Mouse (Mus musculus): ENCODE data around the gene Dap. TPM values are rescaled to one million over a fixed set of nuclear protein-coding genes. Genes with fewer than 3 reads are reported as not detected.

The Dap gene
- polyA plus RNA-seq, 1 experiment from 2014 or later = 21.9 TPM

- no peak overlapping the region for H3K4me2 ChIP-seq (ENCODE audit: low read length)
- no peak overlapping the region for H3K27ac ChIP-seq (ENCODE audit: low read length)
- WGBS = 80% methylated on average over 2 of the region's 2 CpGs
- no peak for ATAC-seq
- no peak overlapping the region for H3K9ac ChIP-seq (ENCODE audit: low read depth, low read length)
- H3K27me3 ChIP-seq (ENCODE audit: control insufficient read depth, insufficient read depth, low read depth, low read length) = no peaks in the 10 kb centered on the region
- H3K9me3 ChIP-seq (replicated peaks; ENCODE audit: control insufficient read depth, low read length, poor library complexity, severe bottlenecking) = no peaks in the 10 kb centered on the region; the same call in 1 of the 2 replicates
- H3K4me1 ChIP-seq (ENCODE audit: control insufficient read depth, insufficient read depth, low read length) = no peaks in the 10 kb centered on the region
- H3K4me3 ChIP-seq (ENCODE audit: low read depth, low read length) = no peak overlapping the region
- no peaks in the 10 kb centered on the region for H3K36me3 ChIP-seq (ENCODE audit: control insufficient read depth, insufficient read depth, low read length)
Measured at GRCm38 (mm10) chr15:31312001-31312400, 87.9 kb downstream of the Dap start.

- WGBS = 4% methylated on average over 5 of the region's 5 CpGs
Measured at GRCm38 (mm10) chr15:31315630-31316231, 91.6 kb downstream of the Dap start.

GRCm38 (mm10) chr15:31317056-31317805, 93.1 kb downstream of the Dap start:
- Histone ChIP-seq H3K4me1 (ENCODE audit: control insufficient read depth, insufficient read depth, low read length) (no peaks in the 10 kb centered on the region), H3K9me3 (replicated peaks; ENCODE audit: control insufficient read depth, low read length, poor library complexity, severe bottlenecking) (no peaks in the 10 kb centered on the region), H3K27me3 (ENCODE audit: control insufficient read depth, insufficient read depth, low read depth, low read length) (no peaks in the 10 kb centered on the region), H3K4me2 (ENCODE audit: low read length) (no peak overlapping the region), H3K4me3 (ENCODE audit: low read depth, low read length) (no peak overlapping the region), H3K9ac (ENCODE audit: low read depth, low read length) (no peak overlapping the region), H3K27ac (ENCODE audit: low read length) (no peak overlapping the region), H3K36me3 (ENCODE audit: control insufficient read depth, insufficient read depth, low read length) (no peaks in the 10 kb centered on the region)
- 79% methylated on average over 3 of the region's 3 CpGs for WGBS
- ATAC-seq = no peak

More at GRCm38 (mm10) chr15:31315630-31316231, 91.6 kb downstream of the Dap start:
- H3K27me3 ChIP-seq (ENCODE audit: control insufficient read depth, insufficient read depth, low read depth, low read length) = no peaks in the 10 kb centered on the region
- H3K27ac ChIP-seq (ENCODE audit: low read length) = no peak overlapping the region
- peak; percentile 84 for ATAC-seq
- H3K9ac ChIP-seq (ENCODE audit: low read depth, low read length) = no peak overlapping the region
- no peak overlapping the region for H3K4me3 ChIP-seq (ENCODE audit: low read depth, low read length)
- no peaks in the 10 kb centered on the region for H3K4me1 ChIP-seq (ENCODE audit: control insufficient read depth, insufficient read depth, low read length)
- H3K4me2 ChIP-seq (ENCODE audit: low read length) = no peak overlapping the region
- H3K36me3 ChIP-seq (ENCODE audit: control insufficient read depth, insufficient read depth, low read length) = no peaks in the 10 kb centered on the region
- no peaks in the 10 kb centered on the region for H3K9me3 ChIP-seq (replicated peaks; ENCODE audit: control insufficient read depth, low read length, poor library complexity, severe bottlenecking)

GRCm38 (mm10) chr15:31318158-31318955, 94.2 kb downstream of the Dap start:
- Histone ChIP-seq H3K36me3 (ENCODE audit: control insufficient read depth, insufficient read depth, low read length) (no peaks in the 10 kb centered on the region), H3K4me2 (ENCODE audit: low read length) (no peak overlapping the region), H3K27ac (ENCODE audit: low read length) (no peak overlapping the region), H3K27me3 (ENCODE audit: control insufficient read depth, insufficient read depth, low read depth, low read length) (no peaks in the 10 kb centered on the region), H3K9ac (ENCODE audit: low read depth, low read length) (no peak overlapping the region; the same call in 1 of the 2 replicates), H3K4me1 (ENCODE audit: control insufficient read depth, insufficient read depth, low read length) (no peaks in the 10 kb centered on the region), H3K4me3 (ENCODE audit: low read depth, low read length) (no peak overlapping the region), H3K9me3 (replicated peaks; ENCODE audit: control insufficient read depth, low read length, poor library complexity, severe bottlenecking) (no peaks in the 10 kb centered on the region)
- no peak for ATAC-seq
- 38% methylated on average over 6 of the region's 6 CpGs for WGBS

GRCm38 (mm10) chr15:31319046-31319445, 94.9 kb downstream of the Dap start:
- Histone ChIP-seq H3K4me3 (ENCODE audit: low read depth, low read length) (no peak overlapping the region), H3K9ac (ENCODE audit: low read depth, low read length) (no peak overlapping the region), H3K4me2 (ENCODE audit: low read length) (no peak overlapping the region), H3K27me3 (ENCODE audit: control insufficient read depth, insufficient read depth, low read depth, low read length) (no peaks in the 10 kb centered on the region), H3K27ac (ENCODE audit: low read length) (no peak overlapping the region), H3K36me3 (ENCODE audit: control insufficient read depth, insufficient read depth, low read length) (no peaks in the 10 kb centered on the region), H3K4me1 (ENCODE audit: control insufficient read depth, insufficient read depth, low read length) (no peaks in the 10 kb centered on the region), H3K9me3 (replicated peaks; ENCODE audit: control insufficient read depth, low read length, poor library complexity, severe bottlenecking) (no peaks in the 10 kb centered on the region)
- ATAC-seq = no peak
- WGBS = 64% methylated on average over 4 of the region's 4 CpGs

- no peaks in the 10 kb centered on the region for H3K27me3 ChIP-seq (ENCODE audit: control insufficient read depth, insufficient read depth, low read depth, low read length)
- no peak overlapping the region for H3K27ac ChIP-seq (ENCODE audit: low read length)
- no peak overlapping the region for H3K4me2 ChIP-seq (ENCODE audit: low read length)
- WGBS = 39% methylated on average over 12 of the region's 12 CpGs
- no peaks in the 10 kb centered on the region for H3K4me1 ChIP-seq (ENCODE audit: control insufficient read depth, insufficient read depth, low read length)
- no peaks in the 10 kb centered on the region for H3K9me3 ChIP-seq (replicated peaks; ENCODE audit: control insufficient read depth, low read length, poor library complexity, severe bottlenecking)
- no peak overlapping the region for H3K4me3 ChIP-seq (ENCODE audit: low read depth, low read length)
- no peak overlapping the region for H3K9ac ChIP-seq (ENCODE audit: low read depth, low read length)
- no peak for ATAC-seq
- H3K36me3 ChIP-seq (ENCODE audit: control insufficient read depth, insufficient read depth, low read length) = no peaks in the 10 kb centered on the region
Measured at GRCm38 (mm10) chr15:31320598-31321377, 96.7 kb downstream of the Dap start.

GRCm38 (mm10) chr15:31323684-31324083, 99.6 kb downstream of the Dap start:
- Histone ChIP-seq H3K27ac (ENCODE audit: low read length) (no peak overlapping the region), H3K4me3 (ENCODE audit: low read depth, low read length) (no peak overlapping the region), H3K4me2 (ENCODE audit: low read length) (no peak overlapping the region), H3K36me3 (ENCODE audit: control insufficient read depth, insufficient read depth, low read length) (no peaks in the 10 kb centered on the region), H3K4me1 (ENCODE audit: control insufficient read depth, insufficient read depth, low read length) (no peaks in the 10 kb centered on the region), H3K9ac (ENCODE audit: low read depth, low read length) (no peak overlapping the region), H3K27me3 (ENCODE audit: control insufficient read depth, insufficient read depth, low read depth, low read length) (no peaks in the 10 kb centered on the region), H3K9me3 (replicated peaks; ENCODE audit: control insufficient read depth, low read length, poor library complexity, severe bottlenecking) (no peaks in the 10 kb centered on the region)
- 77% methylated on average over 4 of the region's 4 CpGs for WGBS
- ATAC-seq = no peak

Data from midbrain, embryonic 16.5 days (tissue).